Mouse (Mus musculus): Measurements from ENCODE around the gene Tex2. TPM values are rescaled to one million over a fixed set of nuclear protein-coding genes. Genes with fewer than 3 reads are reported as not detected.

Gene Tex2
- polyA plus RNA-seq, 1 experiment from 2014 or later, result 9.3 TPM

- H3K9ac ChIP-seq, result no peak overlapping the region
- no peak for ATAC-seq (replicated peaks; ENCODE audit: low FRiP score)
- peak overlapping the region; percentile 55 for H3K27ac ChIP-seq
- no peaks in the 10 kb centered on the region for H3K9me3 ChIP-seq (replicated peaks)
- no peak overlapping the region for H3K4me3 ChIP-seq (replicated peaks)
- no peaks in the 10 kb centered on the region for H3K27me3 ChIP-seq
- peaks cover 11% of the 10 kb centered on the region for H3K4me1 ChIP-seq
- no peak overlapping the region for H3K4me2 ChIP-seq
- H3K36me3 ChIP-seq, result no peaks in the 10 kb centered on the region
- 62% methylated on average over 4 of the region's 4 CpGs for WGBS
These were observed 56.5 kb downstream of the Tex2 start for GRCm38 (mm10) chr11:106556689-106557088.

GRCm38 (mm10) chr11:106555805-106556615 is 57.2 kb downstream of the Tex2 start:
- Histone ChIP-seq H3K4me1 (peaks cover 11% of the 10 kb centered on the region), H3K4me2 (no peak overlapping the region), H3K4me3 (replicated peaks) (no peak overlapping the region), H3K9ac (no peak overlapping the region), H3K36me3 (no peaks in the 10 kb centered on the region), H3K9me3 (replicated peaks) (no peaks in the 10 kb centered on the region), H3K27ac (peak overlapping the region; percentile 55), H3K27me3 (no peaks in the 10 kb centered on the region)
- peak; percentile 73 for ATAC-seq (replicated peaks; ENCODE audit: low FRiP score)
- WGBS, result 39% methylated on average over 10 of the region's 10 CpGs

GRCm38 (mm10) chr11:106550398-106550797 is 62.8 kb downstream of the Tex2 start:
- Histone ChIP-seq H3K4me3 (replicated peaks) (no peak overlapping the region), H3K36me3 (peaks cover 27% of the 10 kb centered on the region), H3K4me2 (no peak overlapping the region), H3K27me3 (no peaks in the 10 kb centered on the region), H3K9ac (no peak overlapping the region), H3K27ac (no peak overlapping the region), H3K9me3 (replicated peaks) (no peaks in the 10 kb centered on the region), H3K4me1 (0 out of 2 replicates have a peak, but pooled peaks cover 2% of the 10 kb centered on the region)
- WGBS, result 84% methylated on average over 4 of the region's 4 CpGs
- ATAC-seq (replicated peaks; ENCODE audit: low FRiP score), result no peak

DNA sequence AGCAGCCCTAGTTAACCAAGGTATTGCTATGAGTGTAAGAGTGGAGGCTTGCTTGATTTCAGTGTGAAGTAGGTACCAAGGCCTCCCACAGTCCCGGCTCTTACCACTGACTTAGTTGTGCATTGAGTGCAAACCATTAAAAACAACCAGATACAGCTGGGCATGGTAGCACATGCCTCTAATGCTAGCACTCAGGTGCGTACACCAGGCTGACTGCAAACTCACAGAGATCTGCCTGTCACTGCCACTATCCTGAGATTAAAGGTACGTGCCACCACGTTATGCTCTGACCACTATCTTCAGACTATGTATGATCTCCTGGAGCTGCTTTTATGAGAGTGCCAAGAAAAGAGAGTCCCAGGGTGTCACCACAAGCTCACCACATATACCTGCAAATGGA is 67.1 kb downstream of the Tex2 start:
- no peak overlapping the region for H3K9ac ChIP-seq
- ATAC-seq (replicated peaks; ENCODE audit: low FRiP score), result no peak
- no peak overlapping the region for H3K4me3 ChIP-seq (replicated peaks)
- 96% methylated on average over 4 of the region's 4 CpGs for WGBS
- H3K36me3 ChIP-seq, result peaks cover 49% of the 10 kb centered on the region
- no peak overlapping the region for H3K4me2 ChIP-seq
- no peak overlapping the region for H3K27ac ChIP-seq
- no peaks in the 10 kb centered on the region for H3K9me3 ChIP-seq (replicated peaks)
- no peaks in the 10 kb centered on the region for H3K4me1 ChIP-seq
- no peaks in the 10 kb centered on the region for H3K27me3 ChIP-seq

- peaks cover 49% of the 10 kb centered on the region for H3K36me3 ChIP-seq
- 88% methylated on average over 9 of the region's 9 CpGs for whole genome bisulfite sequencing
- H3K4me1 ChIP-seq, result no peaks in the 10 kb centered on the region
- no peaks in the 10 kb centered on the region for H3K9me3 ChIP-seq (replicated peaks)
- H3K9ac ChIP-seq, result no peak overlapping the region
- H3K27me3 ChIP-seq, result no peaks in the 10 kb centered on the region
- no peak overlapping the region for H3K4me3 ChIP-seq (replicated peaks)
- H3K27ac ChIP-seq, result no peak overlapping the region
- no peak for ATAC-seq (replicated peaks; ENCODE audit: low FRiP score)
- no peak overlapping the region for H3K4me2 ChIP-seq
These were observed 68.3 kb downstream of the Tex2 start for GRCm38 (mm10) chr11:106544916-106545315.

- H3K9me3 ChIP-seq (replicated peaks), result no peaks in the 10 kb centered on the region
- H3K27ac ChIP-seq, result no peak overlapping the region
- no peaks in the 10 kb centered on the region for H3K27me3 ChIP-seq
- peaks cover 50% of the 10 kb centered on the region for H3K36me3 ChIP-seq
- no peak overlapping the region for H3K4me2 ChIP-seq
- WGBS, result 86% methylated on average over 11 of the region's 11 CpGs
- no peaks in the 10 kb centered on the region for H3K4me1 ChIP-seq
- no peak overlapping the region for H3K4me3 ChIP-seq (replicated peaks)
- no peak overlapping the region for H3K9ac ChIP-seq
- no peak for ATAC-seq (replicated peaks; ENCODE audit: low FRiP score)
These were observed 69.1 kb downstream of the Tex2 start for GRCm38 (mm10) chr11:106544133-106544532.

DNA sequence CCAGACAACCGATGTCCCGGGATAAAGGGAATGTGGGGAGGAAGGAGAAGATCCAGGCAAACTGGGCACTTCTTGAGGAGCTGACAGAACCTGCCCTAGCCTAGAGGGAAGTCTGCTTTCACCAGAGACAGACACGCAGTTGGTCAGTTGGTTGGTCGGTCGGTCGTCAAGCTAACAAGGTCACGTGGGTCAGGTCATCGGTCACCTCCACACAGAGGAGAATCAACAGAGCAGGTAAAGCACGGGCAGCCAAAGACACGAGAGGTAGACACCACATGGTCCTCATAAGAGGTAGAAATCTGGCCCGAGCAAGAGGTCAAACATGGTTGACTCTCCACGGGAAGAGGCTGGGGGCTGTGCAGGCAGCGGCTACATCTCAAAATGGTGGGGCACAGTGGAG is 70.2 kb downstream of the Tex2 start:
- WGBS, result 82% methylated on average over 13 of the region's 13 CpGs
- Histone ChIP-seq H3K9ac (no peak overlapping the region), H3K9me3 (replicated peaks) (no peaks in the 10 kb centered on the region), H3K4me3 (replicated peaks) (no peak overlapping the region), H3K27me3 (no peaks in the 10 kb centered on the region), H3K36me3 (peaks cover 50% of the 10 kb centered on the region), H3K4me2 (no peak overlapping the region), H3K27ac (no peak overlapping the region), H3K4me1 (no peaks in the 10 kb centered on the region)
- ATAC-seq (replicated peaks; ENCODE audit: low FRiP score), result no peak

DNA sequence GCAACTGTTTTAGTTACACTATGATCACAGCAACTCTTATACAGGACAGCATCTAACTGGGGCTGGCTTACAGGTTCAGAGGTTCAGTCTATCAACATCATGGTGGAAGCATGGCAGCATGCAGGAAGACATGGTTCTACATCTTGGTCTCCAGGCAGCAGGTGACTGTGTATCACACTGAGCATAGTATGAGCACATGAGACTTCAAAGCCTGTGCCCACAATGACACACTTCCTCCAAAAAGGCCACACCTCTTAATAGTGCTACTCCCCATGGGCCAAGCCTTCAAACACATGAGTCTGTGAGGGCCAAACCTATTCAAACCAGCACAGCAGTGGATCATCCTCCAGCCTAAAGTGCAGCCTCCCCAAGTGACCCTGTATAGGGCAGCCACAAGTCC is 70.8 kb downstream of the Tex2 start:
- no peaks in the 10 kb centered on the region for H3K27me3 ChIP-seq
- H3K4me1 ChIP-seq, result no peaks in the 10 kb centered on the region
- H3K9ac ChIP-seq, result no peak overlapping the region
- H3K4me3 ChIP-seq (replicated peaks), result no peak overlapping the region
- H3K27ac ChIP-seq, result no peak overlapping the region
- H3K4me2 ChIP-seq, result no peak overlapping the region
- peaks cover 45% of the 10 kb centered on the region for H3K36me3 ChIP-seq
- no peak for ATAC-seq (replicated peaks; ENCODE audit: low FRiP score)
- no peaks in the 10 kb centered on the region for H3K9me3 ChIP-seq (replicated peaks)

DNA sequence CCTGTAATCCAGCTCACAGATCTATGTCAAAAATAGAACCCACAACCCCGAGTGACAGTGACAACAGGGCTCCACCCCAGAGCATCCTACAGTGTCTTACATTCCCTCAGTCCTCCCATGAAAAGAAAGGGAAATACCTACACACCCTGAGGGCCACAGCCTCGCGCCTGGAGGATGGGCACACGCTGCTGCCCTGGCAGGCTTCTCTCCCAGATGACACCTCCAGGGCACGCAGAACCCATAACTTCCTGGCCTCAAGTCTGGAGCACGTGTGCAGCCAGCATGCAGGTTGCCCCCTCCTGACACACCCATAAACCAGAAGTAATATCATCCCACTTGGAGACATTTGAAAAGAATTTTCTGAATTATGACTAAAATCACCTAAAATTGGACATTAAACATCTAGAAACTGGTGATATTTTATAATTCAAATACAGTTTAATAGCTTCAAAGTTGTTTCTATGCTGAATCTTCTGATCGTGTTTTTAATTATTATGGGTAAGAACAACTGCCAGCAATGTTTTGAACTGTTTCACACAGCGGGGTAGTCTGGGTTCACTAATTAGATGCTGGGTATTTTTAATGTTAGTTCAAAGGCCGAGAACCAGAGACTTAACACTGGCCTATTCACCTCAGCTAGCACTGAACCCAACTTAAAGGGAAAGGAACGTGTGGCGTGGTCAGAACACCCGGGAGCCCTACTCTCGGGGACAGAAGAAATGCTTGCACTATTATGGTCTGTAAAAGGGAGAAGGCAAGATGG is 72.5 kb downstream of the Tex2 start:
- no peaks in the 10 kb centered on the region for H3K9me3 ChIP-seq (replicated peaks)
- peaks cover 11% of the 10 kb centered on the region for H3K4me1 ChIP-seq
- no peak overlapping the region for H3K9ac ChIP-seq
- no peak overlapping the region for H3K4me2 ChIP-seq
- ATAC-seq (replicated peaks; ENCODE audit: low FRiP score), result no peak
- no peaks in the 10 kb centered on the region for H3K27me3 ChIP-seq
- no peak overlapping the region for H3K4me3 ChIP-seq (replicated peaks)
- H3K27ac ChIP-seq, result no peak overlapping the region
- peaks cover 29% of the 10 kb centered on the region for H3K36me3 ChIP-seq
- 74% methylated on average over 13 of the region's 13 CpGs for WGBS

- Histone ChIP-seq H3K4me3 (replicated peaks) (no peak overlapping the region), H3K36me3 (peaks cover 4% of the 10 kb centered on the region), H3K9me3 (replicated peaks) (no peaks in the 10 kb centered on the region), H3K27ac (peak overlapping the region; percentile 62), H3K9ac (no peak overlapping the region), H3K4me1 (peaks cover 38% of the 10 kb centered on the region), H3K4me2 (no peak overlapping the region), H3K27me3 (no peaks in the 10 kb centered on the region)
- ATAC-seq (replicated peaks; ENCODE audit: low FRiP score), result no peak
- 53% methylated on average over 11 of the region's 11 CpGs for WGBS
These were observed 76.8 kb downstream of the Tex2 start for GRCm38 (mm10) chr11:106536253-106536912.

- H3K4me3 ChIP-seq (replicated peaks), result no peak overlapping the region
- no peaks in the 10 kb centered on the region for H3K27me3 ChIP-seq
- H3K36me3 ChIP-seq, result peaks cover 4% of the 10 kb centered on the region
- no peak overlapping the region for H3K4me2 ChIP-seq
- H3K9ac ChIP-seq, result no peak overlapping the region
- WGBS, result 79% methylated on average over 9 of the region's 9 CpGs
- peaks cover 38% of the 10 kb centered on the region for H3K4me1 ChIP-seq
- peak overlapping the region; percentile 62; the same call in 1 of the 2 replicates for H3K27ac ChIP-seq
- no peak for ATAC-seq (replicated peaks; ENCODE audit: low FRiP score)
- no peaks in the 10 kb centered on the region for H3K9me3 ChIP-seq (replicated peaks)
These were observed 77.5 kb downstream of the Tex2 start for GRCm38 (mm10) chr11:106535660-106536252.
